Mouse (Mus musculus) c-Kit-positive CD71-positive TER-119-negative erythroid progenitor cells, embryonic 14.5 days (primary cell): ENCODE results near the gene Nuak1.

ENCODE experiments used
- DNase-seq: peaks from one replicate; pipeline ENCODE4 v3.0.0-alpha.2; 2013; ENCODE audit warnings: low read depth

Gene Nuak1

GRCm38 (mm10) chr10:84382900-84383883 lies 57.2 kb downstream of the Nuak1 start:
- no peak for DNase-seq

- no peak for DNase-seq
These were observed 59.1 kb downstream of the Nuak1 start for GRCm38 (mm10) chr10:84381276-84381798.

GRCm38 (mm10) chr10:84379366-84379765 lies 61.0 kb downstream of the Nuak1 start:
- DNase-seq = no peak

- DNase-seq = no peak
These were observed 62.4 kb downstream of the Nuak1 start for GRCm38 (mm10) chr10:84377956-84378355.

GRCm38 (mm10) chr10:84376346-84376745 lies 64.1 kb downstream of the Nuak1 start:
- no peak for DNase-seq

- DNase-seq = no peak
These were observed 65.4 kb downstream of the Nuak1 start for GRCm38 (mm10) chr10:84374996-84375395.

GRCm38 (mm10) chr10:84373476-84373875 lies 66.9 kb downstream of the Nuak1 start:
- no peak for DNase-seq

- no peak for DNase-seq
These were observed 68.0 kb downstream of the Nuak1 start for GRCm38 (mm10) chr10:84372161-84373095.

- no peak for DNase-seq
These were observed 68.7 kb downstream of the Nuak1 start for GRCm38 (mm10) chr10:84371681-84372160.

GRCm38 (mm10) chr10:84371230-84371629 lies 69.2 kb downstream of the Nuak1 start:
- no peak for DNase-seq

GRCm38 (mm10) chr10:84369646-84370314 lies 70.6 kb downstream of the Nuak1 start:
- no peak for DNase-seq

GRCm38 (mm10) chr10:84368185-84368584 lies 72.2 kb downstream of the Nuak1 start:
- no peak for DNase-seq

- no peak for DNase-seq
These were observed 75.1 kb downstream of the Nuak1 start for GRCm38 (mm10) chr10:84365166-84365865.

GRCm38 (mm10) chr10:84363833-84364232 lies 76.6 kb downstream of the Nuak1 start:
- no peak for DNase-seq

GRCm38 (mm10) chr10:84360953-84361352 lies 79.4 kb downstream of the Nuak1 start:
- no peak for DNase-seq

- no peak for DNase-seq
These were observed 80.0 kb downstream of the Nuak1 start for GRCm38 (mm10) chr10:84360391-84360790.

GRCm38 (mm10) chr10:84358738-84359120 lies 81.7 kb downstream of the Nuak1 start:
- DNase-seq = no peak

GRCm38 (mm10) chr10:84357997-84358737 lies 82.2 kb downstream of the Nuak1 start:
- DNase-seq = no peak

GRCm38 (mm10) chr10:84357593-84357992 lies 82.8 kb downstream of the Nuak1 start:
- DNase-seq = no peak

- DNase-seq = no peak
These were observed 86.1 kb downstream of the Nuak1 start for GRCm38 (mm10) chr10:84354323-84354722.
